Mouse (Mus musculus): ENCODE data around the gene Ptpn3.

DNA sequence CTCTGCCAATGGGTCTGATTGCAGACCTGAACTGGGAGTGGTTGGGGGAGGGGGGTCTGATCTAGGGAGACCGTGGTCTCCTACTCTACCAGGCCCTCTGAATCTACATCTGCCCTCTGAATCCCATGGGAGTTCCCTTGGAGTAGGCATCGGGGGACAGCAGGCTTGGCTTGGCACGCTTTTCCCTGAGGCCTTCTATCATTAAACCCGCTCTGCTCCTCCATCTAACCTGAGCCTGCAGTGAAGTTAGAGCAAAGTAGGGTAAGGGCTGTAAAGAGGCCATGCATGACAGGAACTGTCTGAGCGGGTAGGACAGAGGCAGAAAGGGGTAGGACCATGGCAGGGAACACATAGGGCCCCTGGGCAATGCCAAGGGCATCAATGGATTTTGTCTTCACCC lies 9.0 kb downstream of the Ptpn3 start:
- TF ChIP-seq CTCF (IDR thresholded peaks at IDR 0.05; ENCODE audit: low read depth) (no peak), EP300 (IDR thresholded peaks at IDR 0.05; ENCODE audit: low read depth) (no peak)
